Mouse (Mus musculus): Measurements from ENCODE around the gene Notch3.

GRCm38 (mm10) chr17:32142234-32142633 is 24.4 kb downstream of the Notch3 start:
- TF ChIP-seq CTCF (IDR thresholded peaks at IDR 0.05; ENCODE audit: low read depth) (no peak), EP300 (IDR thresholded peaks at IDR 0.05; ENCODE audit: low read depth) (no peak)
